Mouse (Mus musculus) left cerebral cortex, adult 2 months (tissue): ENCODE measurements around the gene Ndufc1. TPM values are rescaled to one million over a fixed set of nuclear protein-coding genes. Genes with fewer than 3 reads are reported as not detected.
"Not testable (repeated sequence)": the region's sequence is repeated elsewhere in the genome, so short reads cannot be mapped to it uniquely, and the experiment has no call there.

Experiments
- DNase-seq, 2 experiments: peaks; one replicate each; pipeline ENCODE4 v3.0.0; 2021 to 2022; ENCODE audit warnings: low spot score in 2 of 2, mixed read lengths in 1 of 2; ENCODE audit errors: extremely low spot score in 1 of 2
- H3K27ac ChIP-seq: fragments of 200-600 bp; 2 replicates; pipeline ENCODE4 v1.8.1; 2022
- H3K4me3 ChIP-seq: fragments of 200-600 bp; 2 replicates; pipeline ENCODE4 v1.8.1; 2022
- CTCF ChIP-seq: fragments of 200-600 bp; IDR thresholded peaks from 2 replicates; pipeline ENCODE4 v1.8.1; 2022; ENCODE audit warnings: antibody characterized with exemption, mild to moderate bottlenecking, moderate library complexity
- intact Hi-C: fragments of 180-260 bp; cut with DNase I; formaldehyde crosslinking; loops from one replicate; pipeline ENCODE4 v1.15.1; 2025
- long read RNA-seq, 2 experiments: library from polyadenylated mRNA; stranded (forward); transcript quantifications; one replicate each; pipeline ENCODE4 v2.0.0; 2021; ENCODE audit warnings: borderline mapping rate in 2 of 2
- total RNA-seq, 2 experiments: library from RNA; stranded (reverse); gene quantifications; 2 replicates each; pipeline ENCODE4 v1.2.3; 2021

The Ndufc1 gene
- total RNA-seq: 100 to 1,000 TPM; 286 to 307 TPM
- long read RNA-seq, experiment 1, transcript Ndufc1-201 (4 exons, 1,249 nt): major isoform, 116 of 124 reads
- long read RNA-seq, experiment 1, partial matches to known transcripts: 3 of 124 reads
- long read RNA-seq, experiment 1, other reads (novel, unspliced or antisense): 3 of 124 reads
- long read RNA-seq, experiment 2, transcript Ndufc1-201 (4 exons, 1,249 nt): major isoform, 93 of 99 reads
- long read RNA-seq, experiment 2, partial matches to known transcripts: 4 of 99 reads
- long read RNA-seq, experiment 2, other reads (novel, unspliced or antisense): 0 of 99 reads

- TF ChIP-seq CTCF: no peak; the same call in none of the 2 replicates
- H3K27ac ChIP-seq: peak within 1 kb of the TSS; percentile 99
- peak within 1 kb of the TSS; percentile 84 for H3K4me3 ChIP-seq
- intact Hi-C loops: loop anchor here (2.0 to 5.0 kb wide), 3 partner anchors 30 to 176 kb away; no protein-coding TSS in a partner anchor
- peak; percentile 96 to 99 for DNase-seq
These were observed at the start of gene Ndufc1 for GRCm38 (mm10) chr3:51408561-51409183. Ndufc1 (minus strand) TSS chr3:51408988.

DNA sequence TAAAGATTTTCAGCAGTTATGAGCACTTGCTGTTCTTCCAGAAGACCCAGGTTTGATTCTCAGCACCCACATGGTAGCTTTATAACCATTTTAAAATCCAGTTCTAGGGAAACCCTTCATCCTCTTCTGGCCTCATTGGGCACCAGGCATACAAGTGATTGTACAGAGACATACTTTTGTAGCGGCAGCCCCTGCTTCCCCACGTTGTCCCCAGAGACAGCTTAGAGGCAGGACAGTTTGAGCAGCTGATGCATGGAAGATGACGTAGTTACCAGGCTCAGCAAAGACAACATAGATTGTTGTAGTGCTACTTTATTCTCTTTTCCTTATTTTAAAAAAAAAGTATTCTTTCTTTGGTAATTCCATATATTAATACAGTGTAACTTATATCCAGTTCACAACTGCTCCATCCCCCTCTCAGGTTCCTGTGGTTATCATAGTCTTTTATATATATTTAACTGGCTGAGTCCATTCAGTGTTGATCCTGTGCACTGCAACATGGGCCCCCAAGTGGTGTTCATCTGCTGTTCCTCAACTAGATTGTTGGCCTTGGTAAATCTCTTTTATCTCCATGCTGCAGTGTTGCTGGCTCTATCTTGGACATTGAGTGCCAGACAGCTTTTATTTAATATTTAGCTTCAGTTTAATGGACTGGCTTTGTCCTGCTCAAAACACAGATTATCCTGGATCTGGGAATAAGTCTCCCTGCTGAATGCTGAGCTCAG is 26.2 kb upstream of the Ndufc1 start:
- Histone ChIP-seq H3K4me3 (no peak overlapping the region), H3K27ac (no peak overlapping the region)
- TF ChIP-seq CTCF: no peak
- no peak for DNase-seq
- intact Hi-C loops: no loop called here

DNA sequence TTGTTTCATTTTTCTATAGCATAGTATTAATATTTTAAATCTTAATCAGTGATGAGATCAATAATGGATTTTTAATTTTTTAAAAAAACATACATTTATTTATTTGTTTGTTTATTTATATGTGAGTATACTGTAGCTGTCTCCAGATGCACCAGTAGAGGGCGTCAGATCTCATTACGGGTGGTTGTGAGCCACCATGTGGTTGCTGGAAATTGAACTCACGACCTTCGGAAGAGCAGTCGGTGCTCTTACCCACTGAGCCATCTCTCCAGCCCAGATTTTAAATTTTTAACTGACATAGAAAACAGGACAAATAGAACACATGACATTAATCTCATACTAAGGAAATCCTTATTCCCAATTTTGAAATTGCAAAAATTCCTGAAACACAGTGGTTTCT is 25.6 kb upstream of the Ndufc1 start:
- intact Hi-C loops, DNase-seq, H3K27ac ChIP-seq, H3K4me3 ChIP-seq: not testable (repeated sequence)
- peak; percentile 8; the same call in 1 of the 2 replicates for TF ChIP-seq CTCF

GRCm38 (mm10) chr3:51425394-51425793 is 16.6 kb upstream of the Ndufc1 start:
- Histone ChIP-seq H3K4me3 (no peak overlapping the region), H3K27ac (no peak overlapping the region)
- intact Hi-C loops: no loop called here
- no peak for DNase-seq
- TF ChIP-seq CTCF: no peak

DNA sequence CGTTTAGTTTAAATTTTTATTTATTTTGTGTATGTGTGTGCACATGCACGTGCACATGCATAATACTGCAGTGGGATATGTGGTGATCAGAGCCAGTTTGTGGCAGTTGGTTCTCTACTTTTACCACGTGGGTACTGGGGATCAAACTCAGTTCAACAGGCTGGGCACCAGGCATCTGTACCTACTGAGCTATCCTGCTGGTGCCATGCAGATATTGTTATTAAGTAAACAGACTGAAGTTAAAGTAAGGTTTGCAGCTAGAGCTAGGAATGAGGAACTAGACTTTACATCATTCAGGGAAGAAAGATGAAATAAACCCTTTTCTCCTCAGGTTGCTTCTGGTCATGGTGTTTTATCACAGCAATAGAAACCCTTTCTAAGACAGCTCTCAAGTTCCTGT is 13.1 kb upstream of the Ndufc1 start:
- TF ChIP-seq CTCF: no peak
- intact Hi-C loops: no loop called here
- no peak overlapping the region for H3K27ac ChIP-seq
- DNase-seq: no peak
- no peak overlapping the region for H3K4me3 ChIP-seq

- DNase-seq: no peak
- intact Hi-C loops: loop anchor here (5.0 kb wide), 1 partner anchor 141 kb away; no protein-coding TSS in a partner anchor
- H3K4me3 ChIP-seq: no peak overlapping the region
- no peak for TF ChIP-seq CTCF
- no peak overlapping the region for H3K27ac ChIP-seq
These were observed 9.2 kb upstream of the Ndufc1 start for GRCm38 (mm10) chr3:51417966-51418365.

- Histone ChIP-seq H3K4me3 (peak overlapping the region; percentile 95), H3K27ac (no peak overlapping the region)
- TF ChIP-seq CTCF: no peak; the same call in 1 of the 2 replicates
- DNase-seq: no peak
- intact Hi-C loops: loop anchor here (5.0 kb wide), 1 partner anchor 140 kb away; no protein-coding TSS in a partner anchor
These were observed 8.7 kb upstream of the Ndufc1 start for GRCm38 (mm10) chr3:51417485-51417884.

- intact Hi-C loops: loop anchor here (5.0 kb wide), 1 partner anchor 140 kb away; no protein-coding TSS in a partner anchor
- DNase-seq: no peak
- Histone ChIP-seq H3K4me3 (peak overlapping the region; percentile 95), H3K27ac (no peak overlapping the region)
- TF ChIP-seq CTCF: no peak
These were observed 8.3 kb upstream of the Ndufc1 start for GRCm38 (mm10) chr3:51417135-51417458.

DNA sequence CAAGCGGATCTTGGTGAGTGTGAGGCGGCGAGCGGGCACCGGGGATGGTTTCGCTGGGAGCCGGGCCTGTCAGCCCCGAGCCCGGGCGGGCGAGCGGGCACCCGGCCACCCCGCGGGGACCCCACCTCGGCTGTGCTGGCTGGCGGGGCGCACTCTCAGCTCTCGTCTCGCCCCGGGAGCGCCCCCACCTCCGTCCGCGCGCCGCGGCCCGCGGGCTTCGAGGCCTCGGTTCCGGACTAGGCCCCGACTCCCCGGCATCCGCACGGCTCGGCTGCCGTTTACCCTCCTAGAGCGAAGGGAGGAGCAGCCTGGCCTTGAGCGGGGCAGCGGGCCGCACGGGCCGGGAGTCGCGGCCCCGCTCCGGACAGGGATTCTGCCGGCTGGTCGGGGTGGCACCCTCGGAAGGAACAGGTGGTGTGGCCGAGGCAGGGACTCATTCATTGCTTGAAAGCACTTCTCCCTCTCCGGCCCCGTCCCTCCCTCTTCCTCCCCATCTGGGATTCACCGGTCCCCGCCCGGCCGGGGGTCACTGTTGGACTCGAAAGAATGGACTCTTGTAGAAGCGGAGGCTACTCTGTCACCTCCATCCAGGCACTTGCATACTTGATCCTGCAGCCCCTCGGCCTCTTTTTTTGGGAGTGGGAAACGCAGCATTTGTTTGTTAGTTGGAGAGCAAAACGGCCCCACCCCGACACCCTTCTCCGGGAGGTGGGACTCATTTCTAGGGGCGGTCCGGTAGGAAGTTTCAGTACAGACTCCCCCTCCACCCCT is 7.8 kb upstream of the Ndufc1 start:
- H3K27ac ChIP-seq: peak overlapping the region; percentile 84
- DNase-seq: peak; percentile 45 to 59
- no peak for TF ChIP-seq CTCF
- intact Hi-C loops: loop anchor here (5.0 kb wide), 1 partner anchor 139 kb away; no protein-coding TSS in a partner anchor
- H3K4me3 ChIP-seq: peak overlapping the region; percentile 95

DNA sequence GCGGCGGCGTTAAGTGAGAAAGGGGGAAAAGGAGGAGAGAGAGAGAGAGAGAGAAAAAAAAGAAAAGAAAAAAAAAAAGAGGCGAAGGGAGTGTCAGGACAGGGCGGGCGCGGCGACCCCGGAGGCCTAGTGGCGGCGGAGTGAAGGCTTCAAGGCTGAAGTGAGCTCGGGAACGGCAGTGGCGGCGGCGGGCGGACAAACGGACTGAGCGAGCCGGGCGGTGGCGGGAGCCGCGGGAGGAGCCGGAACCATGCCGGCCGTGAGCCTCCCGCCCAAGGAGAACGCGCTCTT is 7.2 kb upstream of the Ndufc1 start:
- no peak for DNase-seq
- peak overlapping the region; percentile 95 for H3K4me3 ChIP-seq
- no peak; the same call in 1 of the 2 replicates for TF ChIP-seq CTCF
- intact Hi-C loops: loop anchor here (5.0 kb wide), 1 partner anchor 139 kb away; no protein-coding TSS in a partner anchor
- H3K27ac ChIP-seq: peak overlapping the region; percentile 84
